Mouse (Mus musculus) heart, adult 2 months (tissue): ENCODE measurements around the gene Sipa1l2. TPM values are rescaled to one million over a fixed set of nuclear protein-coding genes. Genes with fewer than 3 reads are reported as not detected.
A peak's percentile ranks its signal among the peaks of the same experiment; 100 is the strongest.

Experiments
- DNase-seq, 2 experiments: peaks; one replicate each; pipeline ENCODE4 v3.0.0; 2021
- H3K27ac ChIP-seq: fragments of 200-600 bp; 2 replicates; pipeline ENCODE4 v1.8.1; 2022
- H3K27me3 ChIP-seq: fragments of 200-500 bp; 2 replicates; pipeline ENCODE4 v1.6.1; 2012; ENCODE audit warnings: mild to moderate bottlenecking, low read length, inconsistent platforms, mixed read lengths; ENCODE audit not compliant: control insufficient read depth, insufficient read depth
- H3K36me3 ChIP-seq: fragments of 200-500 bp; 2 replicates; pipeline ENCODE4 v1.6.1; 2012; ENCODE audit warnings: low read length, inconsistent platforms; ENCODE audit not compliant: control insufficient read depth, insufficient read depth
- H3K4me1 ChIP-seq: fragments of 200-500 bp; 2 replicates; pipeline ENCODE4 v1.6.1; 2011; ENCODE audit warnings: low read length; ENCODE audit not compliant: control insufficient read depth, insufficient read depth
- H3K4me3 ChIP-seq: fragments of 200-600 bp; 2 replicates; pipeline ENCODE4 v1.8.1; 2022
- H3K79me2 ChIP-seq: fragments of 200-500 bp; replicated peaks from 2 replicates; pipeline ENCODE4 v1.6.1; 2012; ENCODE audit warnings: mild to moderate bottlenecking, inconsistent platforms, low read length, moderate library complexity, mixed read lengths; ENCODE audit not compliant: control insufficient read depth, insufficient read depth
- H3K9ac ChIP-seq: fragments of 200-500 bp; 2 replicates; pipeline ENCODE4 v1.6.1; 2012; ENCODE audit warnings: low read depth, mild to moderate bottlenecking, control low read depth, inconsistent platforms, low read length, mixed read lengths
- CTCF ChIP-seq: fragments of 200-600 bp; IDR thresholded peaks from 2 replicates; pipeline ENCODE4 v1.8.1; 2022; ENCODE audit warnings: antibody characterized with exemption, mild to moderate bottlenecking, moderate library complexity
- EP300 ChIP-seq: fragments of 200-500 bp; IDR thresholded peaks from 2 replicates; pipeline ENCODE4 v1.6.1; 2011; ENCODE audit warnings: low read depth, low read length, control low read depth; ENCODE audit not compliant: insufficient read depth
- POLR2A ChIP-seq: fragments of 200-500 bp; IDR thresholded peaks from 2 replicates; pipeline ENCODE4 v1.6.1; 2011; ENCODE audit warnings: mild to moderate bottlenecking, low read depth, low read length, control low read depth; ENCODE audit not compliant: insufficient read depth
- WGBS: fragments of 180-500 bp; shearing (Covaris S2); methylation state at CpG from one replicate; pipeline ENCODE4 v1.1.7; 2018; 5-methylcytosine and 5-hydroxymethylcytosine counted together
- intact Hi-C: fragments of 180-260 bp; cut with DNase I; formaldehyde crosslinking; loops from one replicate; pipeline ENCODE4 v1.15.1; 2025
- polyA plus RNA-seq: library from polyadenylated mRNA; depleted of rRNA; stranded (reverse); fragments of >200 nt; gene quantifications from 2 replicates; pipeline ENCODE4 v1.2.3, GENCODE M21; 2012
- total RNA-seq, 2 experiments: library from RNA; stranded (reverse); gene quantifications; 2 replicates each; pipeline ENCODE4 v1.2.3; 2021

Sipa1l2 gene
- total and polyA plus RNA-seq, 3 experiments: 27.0 to 45.4 (median 42.9) TPM

DNA sequence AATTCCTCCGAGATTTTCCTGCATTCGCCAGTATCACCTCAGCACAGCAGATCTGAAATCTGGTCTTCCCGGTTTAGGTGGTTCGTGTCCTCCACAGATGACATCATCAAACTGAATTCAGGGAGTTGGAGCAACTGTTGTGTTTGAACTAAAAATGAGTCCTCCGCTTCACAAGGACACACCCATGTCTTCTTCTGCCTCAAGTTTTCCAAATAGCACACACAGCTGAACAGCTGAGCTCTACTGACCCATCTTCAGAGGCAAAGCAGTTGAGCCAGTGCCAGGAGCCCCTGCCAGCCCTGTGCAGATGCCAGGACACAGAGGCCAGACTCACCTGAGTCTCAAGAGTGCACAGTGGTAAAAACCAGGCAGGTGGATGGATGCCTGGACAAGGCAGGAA is 12.9 kb downstream of the Sipa1l2 start:
- no peak overlapping the region for H3K4me3 ChIP-seq
- peaks cover 43% of the 10 kb centered on the region for H3K4me1 ChIP-seq
- H3K79me2 ChIP-seq: peaks cover 8% of the 10 kb centered on the region
- intact Hi-C loops: no loop called here
- H3K27me3 ChIP-seq: no peaks in the 10 kb centered on the region
- H3K9ac ChIP-seq: no peak overlapping the region
- H3K36me3 ChIP-seq: peaks cover 3% of the 10 kb centered on the region
- WGBS: 65% methylated on average over 5 of the region's 5 CpGs
- DNase-seq: peak in 1 of 2 experiments; percentile 24
- no peak for TF ChIP-seq CTCF
- no peak for TF ChIP-seq POLR2A
- TF ChIP-seq EP300: no peak
- peak overlapping the region; percentile 72 for H3K27ac ChIP-seq

DNA sequence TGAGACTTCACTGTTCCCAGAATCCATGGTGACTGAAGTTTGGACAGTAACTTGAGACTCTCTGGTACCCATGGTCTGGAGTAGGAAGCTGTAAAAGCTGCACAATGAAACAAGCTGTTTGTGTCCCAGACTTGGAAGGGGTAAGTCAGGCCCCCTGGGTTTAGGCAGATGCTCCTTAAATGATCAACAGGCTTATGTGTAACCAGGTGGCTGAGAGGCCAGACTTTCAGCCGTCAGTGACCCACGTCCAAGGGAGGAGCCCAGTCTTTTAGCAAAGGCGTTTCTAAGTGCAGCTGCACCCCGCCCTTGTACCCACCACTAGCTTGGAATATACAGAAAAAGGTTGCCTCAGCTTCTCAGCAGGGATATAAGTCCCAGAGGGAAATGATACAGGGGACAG is 19.0 kb downstream of the Sipa1l2 start:
- 55% methylated on average over 4 of the region's 4 CpGs for WGBS
- Histone ChIP-seq H3K27ac (no peak overlapping the region), H3K79me2 (peaks cover 11% of the 10 kb centered on the region), H3K27me3 (no peaks in the 10 kb centered on the region), H3K36me3 (no peaks in the 10 kb centered on the region; the same call in 1 of the 2 replicates), H3K4me1 (peaks cover 24% of the 10 kb centered on the region), H3K4me3 (no peak overlapping the region), H3K9ac (no peak overlapping the region)
- DNase-seq: no peak
- intact Hi-C loops: no loop called here
- TF ChIP-seq EP300 (no peak), CTCF (no peak)

DNA sequence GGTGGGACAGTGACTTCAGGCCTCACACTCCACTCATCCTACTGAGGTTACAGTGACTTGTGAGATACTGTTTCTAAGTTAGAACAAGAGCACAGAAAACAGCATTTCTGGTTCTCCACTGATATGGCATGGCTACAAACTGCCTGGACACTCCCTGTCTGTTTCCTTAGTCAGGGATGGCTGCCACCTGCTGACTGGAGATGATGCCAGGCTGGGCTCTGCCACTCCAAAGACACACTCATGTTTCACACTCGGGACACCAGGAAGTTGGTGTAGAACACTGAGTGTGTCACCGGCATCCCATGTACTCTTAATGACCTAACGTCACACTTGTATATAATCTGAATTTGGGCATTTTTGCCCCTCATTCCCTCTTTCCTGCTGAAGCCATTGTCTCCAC is 22.3 kb downstream of the Sipa1l2 start:
- TF ChIP-seq EP300 (0 out of 2 replicates have a peak, but pooled peaks have one; percentile 10), CTCF (peak; percentile 63), POLR2A (no peak)
- intact Hi-C loops: no loop called here
- H3K27ac ChIP-seq: peak overlapping the region; percentile 43; the same call in 1 of the 2 replicates
- H3K4me3 ChIP-seq: no peak overlapping the region
- no peaks in the 10 kb centered on the region for H3K36me3 ChIP-seq
- no peak for DNase-seq
- H3K27me3 ChIP-seq: no peaks in the 10 kb centered on the region
- H3K9ac ChIP-seq: no peak overlapping the region
- peaks cover 13% of the 10 kb centered on the region for H3K79me2 ChIP-seq
- peaks cover 23% of the 10 kb centered on the region for H3K4me1 ChIP-seq
- WGBS: 49% methylated on average over 3 of the region's 3 CpGs

- no peak overlapping the region for H3K27ac ChIP-seq
- intact Hi-C loops: no loop called here
- TF ChIP-seq POLR2A: no peak
- TF ChIP-seq CTCF: no peak
- TF ChIP-seq EP300: no peak
- H3K36me3 ChIP-seq: no peaks in the 10 kb centered on the region
- no peaks in the 10 kb centered on the region for H3K27me3 ChIP-seq
- WGBS: 67% methylated on average over 9 of the region's 9 CpGs
- H3K9ac ChIP-seq: no peak overlapping the region
- peaks cover 30% of the 10 kb centered on the region for H3K4me1 ChIP-seq
- H3K79me2 ChIP-seq: peaks cover 14% of the 10 kb centered on the region
- DNase-seq: no peak
- H3K4me3 ChIP-seq: no peak overlapping the region
Measured at GRCm38 (mm10) chr8:125545866-125546265, 23.7 kb downstream of the Sipa1l2 start.

GRCm38 (mm10) chr8:125542893-125543613 is 26.6 kb downstream of the Sipa1l2 start:
- 65% methylated on average over 11 of the region's 11 CpGs for WGBS
- peaks cover 18% of the 10 kb centered on the region for H3K79me2 ChIP-seq
- DNase-seq: no peak
- no peak for TF ChIP-seq POLR2A
- TF ChIP-seq EP300: no peak
- no peak for TF ChIP-seq CTCF
- H3K4me1 ChIP-seq: peaks cover 35% of the 10 kb centered on the region
- H3K27ac ChIP-seq: no peak overlapping the region
- no peak overlapping the region for H3K9ac ChIP-seq
- no peaks in the 10 kb centered on the region for H3K27me3 ChIP-seq
- no peaks in the 10 kb centered on the region for H3K36me3 ChIP-seq
- intact Hi-C loops: no loop called here
- no peak overlapping the region for H3K4me3 ChIP-seq
